Mouse (Mus musculus): ENCODE measurements around the gene Esr1. TPM values are rescaled to one million over a fixed set of nuclear protein-coding genes. Genes with fewer than 3 reads are reported as not detected.

Gene Esr1
- polyA plus RNA-seq, 1 experiment, result 3.6 TPM

GRCm38 (mm10) chr10:5032192-5033048 is 421.0 kb downstream of the Esr1 start:
- TF ChIP-seq TCF12 (IDR thresholded peaks at IDR 0.05; ENCODE audit: insufficient read depth, poor library complexity, severe bottlenecking) (no peak), USF1 (IDR thresholded peaks at IDR 0.05; ENCODE audit: low read depth) (no peak), REST (IDR thresholded peaks at IDR 0.05; ENCODE audit: insufficient read depth, insufficient read length) (no peak)
- Histone ChIP-seq H3K36me3 (ENCODE audit: control insufficient read depth, insufficient read depth) (peaks cover 53% of the 10 kb centered on the region), H3K27me3 (ENCODE audit: control insufficient read depth, insufficient read depth, insufficient read length) (no peaks in the 10 kb centered on the region), H3K4me2 (ENCODE audit: low read depth) (no peak overlapping the region), H3K4me3 (no peak overlapping the region), H3ac (ENCODE audit: control insufficient read depth, insufficient read length) (no peak overlapping the region), H3K79me2 (ENCODE audit: control insufficient read depth, insufficient read depth) (no peaks in the 10 kb centered on the region)

- Histone ChIP-seq H3ac (ENCODE audit: control insufficient read depth, insufficient read length) (no peak overlapping the region), H3K4me3 (no peak overlapping the region), H3K36me3 (ENCODE audit: control insufficient read depth, insufficient read depth) (peaks cover 80% of the 10 kb centered on the region), H3K4me2 (ENCODE audit: low read depth) (no peak overlapping the region), H3K27me3 (ENCODE audit: control insufficient read depth, insufficient read depth, insufficient read length) (no peaks in the 10 kb centered on the region), H3K79me2 (ENCODE audit: control insufficient read depth, insufficient read depth) (no peaks in the 10 kb centered on the region)
- TF ChIP-seq REST (IDR thresholded peaks at IDR 0.05; ENCODE audit: insufficient read depth, insufficient read length) (no peak), MYOD1 (IDR thresholded peaks at IDR 0.05; ENCODE audit: control insufficient read depth in 1 of 3, insufficient read length in 2 of 3, low read depth in 2 of 3) (peak in 2 of 3 experiments; percentile 90 to 97), MYOG (IDR thresholded peaks at IDR 0.05; ENCODE audit: control insufficient read depth in 1 of 3, insufficient read depth in 1 of 3, insufficient read length in 2 of 3, low read depth in 2 of 3) (peak; percentile 88 to 99 (median 88)), TCF3 (IDR thresholded peaks at IDR 0.05; ENCODE audit: insufficient read length, low read depth) (peak; percentile 78), TCF12 (IDR thresholded peaks at IDR 0.05; ENCODE audit: insufficient read depth, poor library complexity, severe bottlenecking) (peak; percentile 58), SRF (IDR thresholded peaks at IDR 0.05; ENCODE audit: control insufficient read depth, insufficient read length, low read depth) (no peak), POLR2AphosphoS2 (IDR thresholded peaks at IDR 0.05; ENCODE audit: insufficient read length, low read depth) (peak; percentile 46)
These were observed 429.9 kb downstream of the Esr1 start for GRCm38 (mm10) chr10:5041254-5041653.

GRCm38 (mm10) chr10:5044481-5044880 is 433.1 kb downstream of the Esr1 start:
- no peak overlapping the region for H3ac ChIP-seq (ENCODE audit: control insufficient read depth, insufficient read length)
- TF ChIP-seq MYOD1 (IDR thresholded peaks at IDR 0.05; ENCODE audit: control insufficient read depth in 1 of 3, insufficient read length in 2 of 3, low read depth in 2 of 3) (no peak), USF1 (IDR thresholded peaks at IDR 0.05; ENCODE audit: low read depth) (no peak), CEBPB (IDR thresholded peaks at IDR 0.05; ENCODE audit: insufficient read depth, poor library complexity, severe bottlenecking) (no peak)
- H3K36me3 ChIP-seq (ENCODE audit: control insufficient read depth, insufficient read depth), result peaks cover 83% of the 10 kb centered on the region
- no peak overlapping the region for H3K4me3 ChIP-seq
- no peaks in the 10 kb centered on the region for H3K27me3 ChIP-seq (ENCODE audit: control insufficient read depth, insufficient read depth, insufficient read length)
- no peaks in the 10 kb centered on the region for H3K79me2 ChIP-seq (ENCODE audit: control insufficient read depth, insufficient read depth)
- no peak overlapping the region for H3K4me2 ChIP-seq (ENCODE audit: low read depth)

GRCm38 (mm10) chr10:5045213-5045612 is 433.8 kb downstream of the Esr1 start:
- H3K4me3 ChIP-seq, result no peak overlapping the region
- no peaks in the 10 kb centered on the region for H3K79me2 ChIP-seq (ENCODE audit: control insufficient read depth, insufficient read depth)
- H3K27me3 ChIP-seq (ENCODE audit: control insufficient read depth, insufficient read depth, insufficient read length), result no peaks in the 10 kb centered on the region
- H3ac ChIP-seq (ENCODE audit: control insufficient read depth, insufficient read length), result no peak overlapping the region
- TF ChIP-seq MYOD1 (IDR thresholded peaks at IDR 0.05; ENCODE audit: control insufficient read depth in 1 of 3, insufficient read length in 2 of 3, low read depth in 2 of 3) (no peak), REST (IDR thresholded peaks at IDR 0.05; ENCODE audit: insufficient read depth, insufficient read length) (no peak), MYOG (IDR thresholded peaks at IDR 0.05; ENCODE audit: control insufficient read depth in 1 of 3, insufficient read depth in 1 of 3, insufficient read length in 2 of 3, low read depth in 2 of 3) (no peak), POLR2A (IDR thresholded peaks at IDR 0.05; ENCODE audit: insufficient read length, low read depth) (no peak), POLR2AphosphoS2 (IDR thresholded peaks at IDR 0.05; ENCODE audit: insufficient read length, low read depth) (no peak), MAX (IDR thresholded peaks at IDR 0.05; ENCODE audit: low read depth) (no peak)
- peaks cover 76% of the 10 kb centered on the region for H3K36me3 ChIP-seq (ENCODE audit: control insufficient read depth, insufficient read depth)
- no peak overlapping the region for H3K4me2 ChIP-seq (ENCODE audit: low read depth)

- peaks cover 71% of the 10 kb centered on the region for H3K36me3 ChIP-seq (ENCODE audit: control insufficient read depth, insufficient read depth)
- TF ChIP-seq POLR2A (IDR thresholded peaks at IDR 0.05; ENCODE audit: insufficient read length, low read depth), result no peak
- no peak for TF ChIP-seq TCF12 (IDR thresholded peaks at IDR 0.05; ENCODE audit: insufficient read depth, poor library complexity, severe bottlenecking)
- no peak for TF ChIP-seq POLR2AphosphoS2 (IDR thresholded peaks at IDR 0.05; ENCODE audit: insufficient read length, low read depth)
- TF ChIP-seq REST (IDR thresholded peaks at IDR 0.05; ENCODE audit: insufficient read depth, insufficient read length), result no peak
- TF ChIP-seq E2F4 (IDR thresholded peaks at IDR 0.05; ENCODE audit: insufficient read depth), result no peak
- TF ChIP-seq MYOD1 (IDR thresholded peaks at IDR 0.05; ENCODE audit: control insufficient read depth in 1 of 3, insufficient read length in 2 of 3, low read depth in 2 of 3), result no peak
- no peak for TF ChIP-seq SRF (IDR thresholded peaks at IDR 0.05; ENCODE audit: control insufficient read depth, insufficient read length, low read depth)
- TF ChIP-seq CEBPB (IDR thresholded peaks at IDR 0.05; ENCODE audit: insufficient read depth, poor library complexity, severe bottlenecking), result no peak
- no peak for TF ChIP-seq USF1 (IDR thresholded peaks at IDR 0.05; ENCODE audit: low read depth)
- no peak for TF ChIP-seq TCF3 (IDR thresholded peaks at IDR 0.05; ENCODE audit: insufficient read length, low read depth)
- H3K4me2 ChIP-seq (ENCODE audit: low read depth), result no peak overlapping the region
- H3K4me3 ChIP-seq, result no peak overlapping the region
- H3K79me2 ChIP-seq (ENCODE audit: control insufficient read depth, insufficient read depth), result no peaks in the 10 kb centered on the region
- no peaks in the 10 kb centered on the region for H3K27me3 ChIP-seq (ENCODE audit: control insufficient read depth, insufficient read depth, insufficient read length)
- H3ac ChIP-seq (ENCODE audit: control insufficient read depth, insufficient read length), result no peak overlapping the region
These were observed 434.3 kb downstream of the Esr1 start for GRCm38 (mm10) chr10:5045671-5046070.

Other genes starting within 250 kb of the Esr1 start
- gene Zbtb2, start 223.5 kb upstream of the Esr1 start, polyA plus RNA-seq (2012; fragmentation: generic; extraction: Trizol), result 3.8 TPM
- gene Rmnd1, start 179.2 kb upstream of the Esr1 start, polyA plus RNA-seq (2012; fragmentation: generic; extraction: Trizol), result 22.1 TPM
- 16.0 TPM for gene Armt1, start 179.1 kb upstream of the Esr1 start, polyA plus RNA-seq (2012; fragmentation: generic; extraction: Trizol)
- 0.05 TPM for gene Ccdc170, start 129.1 kb upstream of the Esr1 start, polyA plus RNA-seq (2012; fragmentation: generic; extraction: Trizol)